Mouse (Mus musculus) intestine, embryonic 14.5 days (tissue): ENCODE data around the gene Tmeff1. TPM values are rescaled to one million over a fixed set of nuclear protein-coding genes. Genes with fewer than 3 reads are reported as not detected.
A peak's percentile ranks its signal among the peaks of the same experiment; 100 is the strongest.

ENCODE experiments used
- ATAC-seq: fragments of 200-750 bp; cut with Nextera tagmentation; replicated peaks from 2 replicates; pipeline ENCODE4 v1.8.0; 2017; ENCODE audit warnings: low read depth, moderate number of reproducible peaks, moderate TSS enrichment, moderate library complexity; ENCODE audit not compliant: low FRiP score, low TSS enrichment
- DNase-seq: peaks from one replicate; pipeline ENCODE4 v3.0.0-alpha.2; 2018; ENCODE audit warnings: low spot score
- H3K27ac ChIP-seq: fragments of 300-500 bp; sonication (generic); 2 replicates; pipeline ENCODE4 v1.5.1; 2014; ENCODE audit warnings: low read depth, mild to moderate bottlenecking, control low read depth
- H3K27me3 ChIP-seq: fragments of 300-500 bp; sonication (generic); replicated peaks from 2 replicates; pipeline ENCODE4 v1.6.1; 2014; ENCODE audit warnings: low read length, control low read depth; ENCODE audit not compliant: control insufficient read depth, insufficient read depth
- H3K36me3 ChIP-seq: fragments of 300-500 bp; sonication (generic); 2 replicates; pipeline ENCODE4 v1.6.1; 2014; ENCODE audit warnings: low read length, control low read depth; ENCODE audit not compliant: control insufficient read depth, insufficient read depth
- H3K4me1 ChIP-seq: fragments of 300-500 bp; sonication (generic); replicated peaks from 2 replicates; pipeline ENCODE4 v1.6.1; 2014; ENCODE audit warnings: low read length, control low read depth, mixed read lengths; ENCODE audit not compliant: control insufficient read depth, insufficient read depth
- H3K4me2 ChIP-seq: fragments of 300-500 bp; sonication (generic); 2 replicates; pipeline ENCODE4 v1.6.1; 2014; ENCODE audit warnings: low read length
- H3K4me3 ChIP-seq: fragments of 300-500 bp; sonication (generic); 2 replicates; pipeline ENCODE4 v1.5.1; 2014; ENCODE audit warnings: low read depth, low read length, control low read depth, mixed read lengths
- H3K9ac ChIP-seq: fragments of 300-500 bp; sonication (generic); 2 replicates; pipeline ENCODE4 v1.6.1; 2014; ENCODE audit warnings: mild to moderate bottlenecking, low read length
- H3K9me3 ChIP-seq: fragments of 300-500 bp; sonication (generic); 2 replicates; pipeline ENCODE4 v1.6.1; 2016; ENCODE audit warnings: low read length, control low read depth; ENCODE audit not compliant: control insufficient read depth
- WGBS: fragments of 180-500 bp; shearing (Covaris S2); extraction: QIAGEN DNeasy Blood & Tissue Kit; methylation state at CpG from one replicate; pipeline ENCODE4 v1.1.7; 2014; 5-methylcytosine and 5-hydroxymethylcytosine counted together
- polyA plus RNA-seq: library from polyadenylated mRNA; unstranded; fragments of >200 nt; fragmentation: Nextera tagmentation; extraction: Ambion mirVana; gene quantifications from 2 replicates; pipeline ENCODE4 v1.2.1, GENCODE M21; 2014

Gene Tmeff1
- polyA plus RNA-seq, 1 experiment from 2014 or later, result 64.5 TPM

DNA sequence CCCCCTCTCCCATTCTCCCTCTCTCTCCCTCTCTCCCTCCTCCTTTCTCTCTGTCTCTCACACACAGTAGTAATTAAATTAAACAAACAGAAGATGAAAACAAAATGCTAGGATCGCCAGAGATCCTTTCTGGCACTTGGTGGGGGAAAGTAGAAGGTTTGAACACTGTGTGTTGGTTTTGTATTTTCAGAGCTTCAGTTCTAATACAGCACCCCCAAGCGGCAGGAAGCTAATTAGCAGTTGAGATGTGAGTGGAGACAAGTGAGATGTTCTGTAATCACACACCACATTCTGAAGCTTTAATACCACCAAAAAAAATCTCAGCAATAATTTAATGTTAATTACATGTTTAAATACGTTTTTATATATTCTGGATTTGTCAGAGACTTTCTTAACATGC, 29.2 kb upstream of the Tmeff1 start:
- 25% methylated on average over 3 of the region's 3 CpGs for WGBS
- no peaks in the 10 kb centered on the region for H3K9me3 ChIP-seq
- no peak overlapping the region for H3K9ac ChIP-seq
- H3K4me2 ChIP-seq, result no peak overlapping the region
- H3K27ac ChIP-seq, result no peak overlapping the region
- peaks cover 48% of the 10 kb centered on the region for H3K36me3 ChIP-seq
- DNase-seq (peak; percentile 77), ATAC-seq (no peak)
- H3K4me3 ChIP-seq, result no peak overlapping the region
- no peaks in the 10 kb centered on the region for H3K4me1 ChIP-seq
- H3K27me3 ChIP-seq, result no peaks in the 10 kb centered on the region

DNA sequence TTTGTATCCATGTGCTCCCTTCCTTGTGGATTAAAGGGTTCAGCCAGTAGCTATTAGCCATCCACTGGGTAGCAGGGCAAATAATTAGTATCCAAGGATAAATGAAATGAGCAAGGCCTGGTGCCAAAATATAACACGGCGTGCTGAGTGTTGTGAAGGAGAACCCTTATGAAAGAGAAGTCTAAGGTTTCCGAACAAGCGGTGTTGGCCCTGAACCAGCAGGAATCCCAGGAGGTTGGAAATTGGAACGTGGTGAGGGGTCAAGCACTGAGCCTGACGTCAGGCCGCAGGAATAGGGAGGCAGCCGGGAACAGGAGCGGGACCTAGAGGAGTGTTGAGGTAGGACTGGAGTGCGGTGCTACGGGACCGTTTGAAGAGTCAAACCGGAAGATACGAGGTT, 25.3 kb upstream of the Tmeff1 start:
- ATAC-seq (no peak), DNase-seq (no peak)
- Histone ChIP-seq H3K9ac (no peak overlapping the region), H3K4me3 (no peak overlapping the region), H3K4me1 (no peaks in the 10 kb centered on the region), H3K27me3 (no peaks in the 10 kb centered on the region), H3K27ac (no peak overlapping the region), H3K36me3 (peaks cover 43% of the 10 kb centered on the region), H3K4me2 (no peak overlapping the region), H3K9me3 (no peaks in the 10 kb centered on the region)
- WGBS, result 91% methylated on average over 14 of the region's 14 CpGs

- DNase-seq, result no peak
- no peak overlapping the region for H3K4me2 ChIP-seq
- H3K9me3 ChIP-seq, result no peaks in the 10 kb centered on the region
- H3K4me1 ChIP-seq, result no peaks in the 10 kb centered on the region
- no peak overlapping the region for H3K4me3 ChIP-seq
- no peak for ATAC-seq
- no peak overlapping the region for H3K9ac ChIP-seq
- WGBS, result 89% methylated on average over 8 of the region's 8 CpGs
- no peaks in the 10 kb centered on the region for H3K27me3 ChIP-seq
- peaks cover 37% of the 10 kb centered on the region for H3K36me3 ChIP-seq
- H3K27ac ChIP-seq, result no peak overlapping the region
Measured at GRCm38 (mm10) chr4:48561824-48562223, 23.1 kb upstream of the Tmeff1 start.

DNA sequence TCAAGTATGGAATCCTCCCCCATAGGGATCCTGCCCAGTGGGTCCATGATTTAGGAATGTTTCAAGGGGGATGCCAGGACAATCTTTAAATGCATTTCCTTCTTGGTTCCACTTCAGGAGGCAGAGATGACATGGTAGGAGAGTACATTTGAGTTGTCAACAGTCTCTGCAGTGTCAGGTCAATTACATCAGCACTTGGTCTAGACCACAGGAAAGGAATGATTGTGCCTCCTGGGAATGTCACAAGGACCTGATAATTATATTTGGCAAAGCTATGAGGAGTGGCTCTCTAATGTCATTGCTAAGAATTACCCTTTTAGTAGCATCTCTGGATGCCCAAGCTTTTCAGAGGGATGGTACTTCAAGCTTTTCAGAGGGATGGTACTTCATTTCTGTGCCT, 20.0 kb upstream of the Tmeff1 start:
- no peak overlapping the region for H3K4me3 ChIP-seq
- H3K27ac ChIP-seq, result no peak overlapping the region
- H3K9me3 ChIP-seq, result no peaks in the 10 kb centered on the region
- no peaks in the 10 kb centered on the region for H3K4me1 ChIP-seq
- H3K4me2 ChIP-seq, result no peak overlapping the region
- peaks cover 26% of the 10 kb centered on the region for H3K36me3 ChIP-seq
- ATAC-seq, result no peak
- DNase-seq, result no peak
- H3K27me3 ChIP-seq, result no peaks in the 10 kb centered on the region
- H3K9ac ChIP-seq, result no peak overlapping the region

DNA sequence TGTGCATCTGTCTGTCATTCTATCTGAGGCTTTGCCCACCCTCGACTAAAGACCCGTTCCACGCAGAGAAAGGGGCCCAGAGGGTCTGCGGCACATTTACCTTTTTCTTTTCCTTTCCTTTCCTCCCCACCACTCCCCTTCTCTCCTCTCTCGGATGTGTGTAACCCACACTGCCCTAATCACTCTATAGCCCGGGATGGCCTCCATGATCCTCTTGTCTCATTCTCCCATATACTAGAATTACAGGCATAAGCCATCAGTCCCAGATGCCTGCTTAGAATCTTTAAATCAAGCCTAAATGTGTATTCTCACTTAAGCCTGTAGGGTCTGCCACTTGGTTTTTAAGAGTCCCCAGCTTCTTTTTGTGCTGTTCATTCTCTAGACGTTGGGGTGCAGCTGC, 8.6 kb upstream of the Tmeff1 start:
- Histone ChIP-seq H3K27ac (no peak overlapping the region), H3K27me3 (no peaks in the 10 kb centered on the region), H3K4me1 (no peaks in the 10 kb centered on the region), H3K9me3 (no peaks in the 10 kb centered on the region), H3K9ac (no peak overlapping the region), H3K4me2 (no peak overlapping the region), H3K36me3 (no peaks in the 10 kb centered on the region), H3K4me3 (no peak overlapping the region)
- DNase-seq (no peak), ATAC-seq (no peak)
- WGBS, result 85% methylated on average over 7 of the region's 7 CpGs

DNA sequence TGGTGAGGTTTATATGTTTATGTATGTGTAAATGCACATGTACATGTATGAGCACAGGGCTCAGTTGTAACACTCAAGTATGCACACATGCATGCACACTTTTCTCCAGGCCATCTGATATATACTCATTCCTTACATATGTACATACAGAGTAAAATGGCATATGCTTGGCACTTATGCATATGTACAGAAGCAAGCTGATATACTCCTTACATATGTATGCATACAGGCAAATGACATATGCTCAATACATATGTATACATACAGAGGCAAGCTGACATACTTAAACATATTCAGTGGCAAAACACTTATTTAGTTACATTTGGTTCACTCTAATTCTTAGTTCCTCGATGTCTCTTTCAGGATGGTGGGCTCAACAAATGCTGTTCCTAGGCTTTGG, 7.1 kb upstream of the Tmeff1 start:
- ATAC-seq (no peak), DNase-seq (no peak)
- H3K9me3 ChIP-seq, result no peaks in the 10 kb centered on the region
- H3K4me3 ChIP-seq, result no peak overlapping the region
- no peaks in the 10 kb centered on the region for H3K36me3 ChIP-seq
- H3K9ac ChIP-seq, result no peak overlapping the region
- WGBS, result 83% methylated on average over 1 of the region's 1 CpGs
- H3K27ac ChIP-seq, result no peak overlapping the region
- H3K27me3 ChIP-seq, result no peaks in the 10 kb centered on the region
- no peaks in the 10 kb centered on the region for H3K4me1 ChIP-seq
- no peak overlapping the region for H3K4me2 ChIP-seq

- WGBS, result 50% methylated on average over 4 of the region's 4 CpGs
- Histone ChIP-seq H3K9me3 (no peaks in the 10 kb centered on the region), H3K27me3 (no peaks in the 10 kb centered on the region), H3K4me2 (no peak overlapping the region), H3K27ac (no peak overlapping the region), H3K4me1 (no peaks in the 10 kb centered on the region), H3K4me3 (no peak overlapping the region), H3K36me3 (no peaks in the 10 kb centered on the region), H3K9ac (no peak overlapping the region)
- DNase-seq (no peak), ATAC-seq (no peak)
Measured at GRCm38 (mm10) chr4:48578399-48578798, 6.6 kb upstream of the Tmeff1 start.

- no peak overlapping the region for H3K4me3 ChIP-seq
- H3K4me1 ChIP-seq, result no peaks in the 10 kb centered on the region
- DNase-seq (no peak), ATAC-seq (no peak)
- no peak overlapping the region for H3K27ac ChIP-seq
- no peak overlapping the region for H3K9ac ChIP-seq
- H3K27me3 ChIP-seq, result no peaks in the 10 kb centered on the region
- no peaks in the 10 kb centered on the region for H3K36me3 ChIP-seq
- H3K9me3 ChIP-seq, result no peaks in the 10 kb centered on the region
- H3K4me2 ChIP-seq, result no peak overlapping the region
- 53% methylated on average over 6 of the region's 6 CpGs for WGBS
Measured at GRCm38 (mm10) chr4:48579475-48580110, 5.4 kb upstream of the Tmeff1 start.

GRCm38 (mm10) chr4:48581201-48581600, 3.8 kb upstream of the Tmeff1 start:
- Histone ChIP-seq H3K9me3 (no peaks in the 10 kb centered on the region), H3K27me3 (no peaks in the 10 kb centered on the region), H3K4me3 (no peak overlapping the region), H3K9ac (no peak overlapping the region), H3K27ac (no peak overlapping the region), H3K4me2 (no peak overlapping the region), H3K4me1 (no peaks in the 10 kb centered on the region), H3K36me3 (no peaks in the 10 kb centered on the region)
- WGBS, result 47% methylated on average over 2 of the region's 2 CpGs
- DNase-seq (no peak), ATAC-seq (no peak)
